Mouse (Mus musculus) liver, embryonic 16.5 days (tissue): ENCODE measurements at regions not wholly inside any gene's neighbourhood (a gene's known extent, or its start where the extent isn't known, plus 50 kb on each side); places are given as distances from the start of the nearest gene placed in this dataset.
A peak's percentile ranks its signal among the peaks of the same experiment; 100 is the strongest.

Experiments used
- ATAC-seq: fragments of 200-750 bp; cut with Nextera tagmentation; 2 replicates; pipeline ENCODE4 v1.8.0; 2017; ENCODE audit warnings: low read depth, mild to moderate bottlenecking, moderate number of reproducible peaks, moderate library complexity
- H3K27ac ChIP-seq: fragments of 300-500 bp; sonication (generic); 2 replicates; pipeline ENCODE4 v1.5.1; 2014; ENCODE audit warnings: mild to moderate bottlenecking, low read length
- H3K27me3 ChIP-seq: fragments of 300-500 bp; sonication (generic); 2 replicates; pipeline ENCODE4 v1.6.1; 2014; ENCODE audit warnings: low read depth, low read length, mixed read lengths; ENCODE audit not compliant: control insufficient read depth, insufficient read depth
- H3K36me3 ChIP-seq: fragments of 300-500 bp; sonication (generic); 2 replicates; pipeline ENCODE4 v1.6.1; 2014; ENCODE audit warnings: mild to moderate bottlenecking; ENCODE audit not compliant: control insufficient read depth, insufficient read depth
- H3K4me1 ChIP-seq: fragments of 300-500 bp; sonication (generic); 2 replicates; pipeline ENCODE4 v1.6.1; 2014; ENCODE audit warnings: low read depth, low read length, mixed read lengths; ENCODE audit not compliant: control insufficient read depth
- H3K4me2 ChIP-seq: fragments of 300-500 bp; sonication (generic); 2 replicates; pipeline ENCODE4 v1.6.1; 2014; ENCODE audit warnings: low read depth, low read length, mixed read lengths
- H3K4me3 ChIP-seq: fragments of 300-500 bp; sonication (generic); 2 replicates; pipeline ENCODE4 v1.5.1; 2014; ENCODE audit warnings: low read depth, mild to moderate bottlenecking, low read length
- H3K9ac ChIP-seq: fragments of 300-500 bp; sonication (generic); 2 replicates; pipeline ENCODE4 v1.6.1; 2014; ENCODE audit warnings: low read depth, low read length
- H3K9me3 ChIP-seq: fragments of 300-500 bp; sonication (generic); replicated peaks from 2 replicates; pipeline ENCODE4 v1.6.1; 2016; ENCODE audit warnings: low read length; ENCODE audit not compliant: control insufficient read depth
- WGBS: fragments of 180-500 bp; shearing (Covaris S2); extraction: QIAGEN DNeasy Blood & Tissue Kit; methylation state at CpG from one replicate; pipeline ENCODE4 v1.1.7; 2014; ENCODE audit not compliant: insufficient replicate concordance; 5-methylcytosine and 5-hydroxymethylcytosine counted together

DNA sequence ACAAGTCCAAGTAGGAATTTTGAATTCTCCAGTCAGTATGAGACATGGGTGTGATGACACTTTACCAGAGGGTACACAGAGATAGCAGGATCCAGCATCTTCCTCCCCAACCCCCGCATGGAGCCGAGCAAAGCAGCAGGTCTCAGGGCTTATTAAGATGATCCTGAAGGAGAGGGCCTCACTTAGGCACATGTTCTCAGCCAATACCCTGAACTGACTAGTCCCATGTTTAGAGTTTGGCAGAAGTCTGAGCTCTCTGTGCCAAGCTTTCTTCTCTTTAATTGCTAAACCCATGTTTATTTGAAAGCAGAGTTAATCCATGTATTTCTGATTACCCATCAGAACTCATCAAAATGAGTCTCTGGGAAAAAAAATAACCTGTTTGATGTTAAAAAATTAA is 402.0 kb downstream of the Atp6ap1l start:
- no peak overlapping the region for H3K9ac ChIP-seq
- WGBS, result 37% methylated on average over 2 of the region's 2 CpGs
- H3K36me3 ChIP-seq, result no peaks in the 10 kb centered on the region
- no peak overlapping the region for H3K4me3 ChIP-seq
- no peak overlapping the region for H3K4me2 ChIP-seq
- no peak for ATAC-seq
- H3K27ac ChIP-seq, result no peak overlapping the region
- no peaks in the 10 kb centered on the region for H3K27me3 ChIP-seq
- H3K9me3 ChIP-seq, result no peaks in the 10 kb centered on the region
- H3K4me1 ChIP-seq, result no peaks in the 10 kb centered on the region

DNA sequence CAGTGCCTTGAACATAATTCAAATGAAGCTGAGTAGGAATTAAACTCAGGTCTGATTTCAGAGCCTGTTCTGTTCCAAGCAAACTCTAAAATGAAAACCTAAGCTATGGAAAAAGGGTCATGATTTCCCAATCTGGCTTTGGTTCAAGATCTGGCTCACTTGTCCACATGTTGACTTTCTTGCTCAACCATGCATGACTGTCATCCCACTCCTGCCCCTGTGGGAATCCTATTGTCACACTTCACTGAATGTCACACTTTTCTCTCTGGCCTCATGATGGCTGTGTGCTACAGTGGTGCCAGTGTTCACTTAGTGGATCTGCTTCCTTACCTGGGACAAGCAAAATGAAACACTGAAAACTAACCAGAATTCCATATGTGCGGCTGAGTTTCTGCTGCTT is 403.0 kb downstream of the Atp6ap1l start:
- peak; percentile 72 for ATAC-seq
- no peak overlapping the region for H3K4me3 ChIP-seq
- H3K9me3 ChIP-seq, result no peaks in the 10 kb centered on the region
- no peak overlapping the region for H3K27ac ChIP-seq
- H3K4me2 ChIP-seq, result no peak overlapping the region
- H3K9ac ChIP-seq, result no peak overlapping the region
- no peaks in the 10 kb centered on the region for H3K36me3 ChIP-seq
- 74% methylated on average over 1 of the region's 1 CpGs for WGBS
- H3K4me1 ChIP-seq, result no peaks in the 10 kb centered on the region
- no peaks in the 10 kb centered on the region for H3K27me3 ChIP-seq

DNA sequence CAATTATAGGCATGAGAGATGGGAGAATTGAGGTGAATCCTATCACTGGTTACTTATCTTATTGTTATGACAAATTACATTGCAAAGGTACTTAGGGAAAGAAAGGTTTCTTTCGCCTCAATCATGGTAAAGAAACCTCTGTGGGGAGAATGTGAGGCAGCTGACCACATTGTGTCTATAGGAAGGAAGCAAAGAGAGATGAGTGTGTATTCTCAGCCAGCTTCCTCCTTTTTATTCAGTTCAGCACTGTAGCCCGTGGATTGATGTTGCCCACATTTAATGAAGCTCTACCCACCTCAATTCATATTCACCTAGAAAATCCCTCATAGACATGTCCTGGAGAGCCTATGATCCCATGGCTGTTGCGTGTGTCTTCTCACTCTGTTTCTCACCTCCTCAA is 406.2 kb downstream of the Atp6ap1l start:
- H3K9ac ChIP-seq, result no peak overlapping the region
- H3K4me1 ChIP-seq, result no peaks in the 10 kb centered on the region
- no peaks in the 10 kb centered on the region for H3K27me3 ChIP-seq
- no peaks in the 10 kb centered on the region for H3K36me3 ChIP-seq
- H3K4me3 ChIP-seq, result no peak overlapping the region
- no peak overlapping the region for H3K4me2 ChIP-seq
- no peaks in the 10 kb centered on the region for H3K9me3 ChIP-seq
- ATAC-seq, result no peak
- H3K27ac ChIP-seq, result no peak overlapping the region
- WGBS, result 34% methylated on average over 3 of the region's 3 CpGs

DNA sequence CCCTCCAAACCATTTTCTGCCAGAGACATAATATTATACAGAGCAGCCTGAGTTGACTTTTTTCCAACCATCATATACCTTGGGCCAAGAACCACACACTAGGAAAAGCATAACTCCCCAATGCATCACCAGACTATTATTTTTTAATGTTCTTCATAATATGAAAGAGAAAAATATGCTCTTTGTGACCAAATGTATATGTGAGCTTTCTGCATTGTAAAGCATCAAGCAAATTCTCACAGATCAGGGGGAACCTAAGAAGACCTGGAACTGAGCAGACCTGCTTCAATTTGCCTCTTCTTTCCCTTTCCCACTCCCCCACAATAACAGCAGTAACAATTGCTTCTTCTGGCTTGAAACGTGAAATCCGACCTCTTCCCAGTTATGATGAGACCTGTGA is 407.6 kb downstream of the Atp6ap1l start:
- WGBS, result 27% methylated on average over 2 of the region's 2 CpGs
- no peak overlapping the region for H3K27ac ChIP-seq
- no peak for ATAC-seq
- H3K9me3 ChIP-seq, result no peaks in the 10 kb centered on the region
- H3K4me2 ChIP-seq, result no peak overlapping the region
- H3K4me1 ChIP-seq, result no peaks in the 10 kb centered on the region
- no peak overlapping the region for H3K4me3 ChIP-seq
- no peaks in the 10 kb centered on the region for H3K27me3 ChIP-seq
- no peaks in the 10 kb centered on the region for H3K36me3 ChIP-seq
- no peak overlapping the region for H3K9ac ChIP-seq

DNA sequence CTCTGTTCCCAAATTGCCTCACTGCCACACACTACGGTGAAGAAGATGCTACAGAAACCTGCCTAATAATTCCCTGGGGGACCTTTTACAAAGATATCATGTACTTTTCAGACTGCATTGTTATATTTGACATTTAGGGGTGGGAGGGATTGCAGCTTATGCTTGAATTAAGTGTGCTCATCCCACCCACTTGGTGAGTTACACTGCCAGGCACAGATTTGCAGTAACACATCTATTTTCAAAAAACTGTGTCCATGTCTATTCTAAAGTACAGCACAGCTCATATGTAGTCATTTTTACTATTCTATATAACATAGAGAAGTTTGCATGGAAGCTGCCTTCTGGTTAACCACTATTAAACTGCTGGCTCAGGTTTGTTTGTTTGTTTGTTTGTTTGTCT is 404.3 kb upstream of the Xrcc4 start:
- Histone ChIP-seq H3K4me3 (no peak overlapping the region), H3K27ac (no peak overlapping the region), H3K4me1 (no peaks in the 10 kb centered on the region), H3K4me2 (no peak overlapping the region), H3K9ac (no peak overlapping the region), H3K9me3 (no peaks in the 10 kb centered on the region), H3K36me3 (no peaks in the 10 kb centered on the region), H3K27me3 (no peaks in the 10 kb centered on the region)
- no peak for ATAC-seq
- WGBS, result 54% methylated on average over 1 of the region's 1 CpGs

DNA sequence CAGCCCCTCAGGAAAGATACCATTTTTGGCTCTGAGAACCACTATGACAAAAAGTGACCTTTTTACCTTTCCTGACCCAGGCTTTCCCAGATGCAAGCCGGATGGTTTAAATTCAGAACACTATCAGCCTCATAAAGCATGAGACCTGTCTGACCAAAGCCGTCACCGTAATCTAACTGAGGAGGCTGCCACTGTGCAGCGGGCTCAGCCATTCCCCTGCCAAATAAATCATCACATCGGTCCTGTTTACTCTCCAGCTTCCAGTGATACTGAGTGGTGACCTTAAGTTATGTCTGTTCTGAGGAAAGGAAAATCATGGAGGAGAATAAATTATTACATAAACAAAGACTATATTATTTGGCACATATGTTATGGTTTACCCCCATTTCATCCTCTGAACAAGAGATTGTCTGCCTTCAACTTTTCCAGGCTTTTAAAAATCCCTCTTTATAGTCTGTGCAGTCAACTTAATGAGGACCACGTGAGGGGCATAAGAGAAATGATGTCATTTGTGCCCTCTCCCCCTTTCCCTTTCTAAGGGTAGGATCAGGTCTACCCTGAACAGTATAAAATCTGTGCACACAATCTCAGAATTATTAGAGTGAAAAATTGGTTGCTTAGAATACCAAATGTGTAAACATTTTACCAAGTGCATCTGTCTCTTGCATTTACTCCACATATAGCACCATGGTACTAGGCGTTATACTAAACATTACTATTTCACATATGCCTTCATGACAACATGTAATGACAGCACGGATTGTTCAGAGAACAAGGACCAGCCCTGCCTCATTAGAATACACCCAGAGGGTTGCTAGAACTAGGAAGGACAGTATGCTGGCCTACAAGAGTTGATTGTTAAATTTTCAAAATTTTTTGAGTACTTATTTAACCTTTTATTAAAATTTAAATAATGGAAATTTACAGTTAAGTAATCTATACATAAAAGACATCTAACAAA is 401.9 kb upstream of the Xrcc4 start:
- WGBS, result 49% methylated on average over 8 of the region's 8 CpGs
- H3K4me3 ChIP-seq, result no peak overlapping the region
- H3K4me1 ChIP-seq, result no peaks in the 10 kb centered on the region
- no peak overlapping the region for H3K9ac ChIP-seq
- H3K36me3 ChIP-seq, result no peaks in the 10 kb centered on the region
- no peaks in the 10 kb centered on the region for H3K9me3 ChIP-seq
- no peak overlapping the region for H3K4me2 ChIP-seq
- H3K27me3 ChIP-seq, result no peaks in the 10 kb centered on the region
- H3K27ac ChIP-seq, result no peak overlapping the region
- ATAC-seq, result no peak

DNA sequence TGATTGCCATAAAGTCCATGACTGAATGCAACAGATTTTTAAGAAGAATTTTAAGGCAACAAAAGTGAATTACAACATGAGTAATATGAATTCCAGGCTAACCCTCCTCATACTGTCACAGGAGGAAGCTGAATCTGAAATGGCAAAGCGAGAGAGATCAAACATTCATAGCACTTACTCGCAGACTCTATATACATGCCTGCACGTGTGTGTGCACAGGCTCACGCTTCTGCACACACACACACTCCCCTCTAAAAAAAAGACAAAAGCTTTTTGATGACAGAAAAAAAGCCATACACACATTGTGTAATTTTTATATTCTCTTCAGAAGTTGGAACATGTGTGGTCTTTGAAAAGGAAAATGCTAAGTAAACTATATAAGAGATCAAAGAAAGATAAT is 391.1 kb upstream of the Xrcc4 start:
- no peak overlapping the region for H3K27ac ChIP-seq
- H3K4me3 ChIP-seq, result no peak overlapping the region
- no peak for ATAC-seq
- H3K9ac ChIP-seq, result no peak overlapping the region
- H3K4me1 ChIP-seq, result no peaks in the 10 kb centered on the region
- WGBS, result 63% methylated on average over 4 of the region's 4 CpGs
- no peaks in the 10 kb centered on the region for H3K9me3 ChIP-seq
- no peaks in the 10 kb centered on the region for H3K27me3 ChIP-seq
- no peaks in the 10 kb centered on the region for H3K36me3 ChIP-seq
- H3K4me2 ChIP-seq, result no peak overlapping the region

DNA sequence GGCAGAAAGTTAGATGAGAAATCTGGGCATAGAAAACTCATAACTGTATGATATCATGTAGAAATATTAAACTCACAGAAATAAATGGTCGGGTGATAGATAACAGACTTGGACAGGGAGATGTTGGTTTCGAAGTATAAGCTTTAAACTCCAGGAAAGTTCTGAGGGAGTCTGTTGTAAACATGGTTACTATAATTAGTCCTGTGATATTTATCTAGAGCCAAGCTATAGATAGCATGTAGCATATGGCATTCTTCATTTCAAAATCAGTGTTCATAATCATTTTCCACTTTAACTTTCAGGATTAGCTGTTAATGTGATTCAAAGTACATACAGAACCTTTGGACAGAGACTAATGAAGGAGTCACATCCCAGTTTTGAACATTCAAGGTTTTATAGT is 387.5 kb upstream of the Xrcc4 start:
- Histone ChIP-seq H3K36me3 (no peaks in the 10 kb centered on the region), H3K9ac (no peak overlapping the region), H3K4me1 (no peaks in the 10 kb centered on the region), H3K9me3 (no peaks in the 10 kb centered on the region), H3K27me3 (no peaks in the 10 kb centered on the region), H3K4me3 (no peak overlapping the region), H3K27ac (no peak overlapping the region), H3K4me2 (no peak overlapping the region)
- ATAC-seq, result no peak
- WGBS, result 59% methylated on average over 2 of the region's 2 CpGs

DNA sequence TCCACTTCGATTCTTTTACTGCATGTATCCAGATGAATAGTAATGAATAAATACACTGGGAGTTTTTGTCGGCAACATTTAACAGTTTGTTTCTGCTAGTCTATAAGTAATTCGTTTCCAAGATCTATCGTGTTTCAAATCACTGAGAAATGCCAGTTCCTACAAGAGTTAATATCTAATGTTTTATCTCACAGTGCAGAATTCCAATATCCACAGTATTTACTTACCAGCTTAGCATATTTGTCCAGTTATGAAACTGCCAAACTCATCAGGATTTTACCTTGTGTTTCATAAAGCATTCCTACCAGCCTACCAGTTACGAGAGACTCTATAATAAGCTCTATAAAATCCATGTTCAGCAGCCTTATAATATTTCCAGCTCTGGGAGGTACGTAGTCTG is 385.1 kb upstream of the Xrcc4 start:
- H3K9me3 ChIP-seq, result no peaks in the 10 kb centered on the region
- H3K36me3 ChIP-seq, result no peaks in the 10 kb centered on the region
- no peaks in the 10 kb centered on the region for H3K4me1 ChIP-seq
- H3K27ac ChIP-seq, result no peak overlapping the region
- ATAC-seq, result no peak
- no peak overlapping the region for H3K4me3 ChIP-seq
- no peak overlapping the region for H3K9ac ChIP-seq
- WGBS, result 58% methylated on average over 6 of the region's 6 CpGs
- H3K4me2 ChIP-seq, result no peak overlapping the region
- no peaks in the 10 kb centered on the region for H3K27me3 ChIP-seq
